Mouse (Mus musculus) intestine, postnatal 0 days (tissue): ENCODE data around the gene Krtap17-1. TPM values are rescaled to one million over a fixed set of nuclear protein-coding genes. Genes with fewer than 3 reads are reported as not detected.

Experiments used
- ATAC-seq: fragments of 200-750 bp; cut with Nextera tagmentation; 2 replicates; pipeline ENCODE4 v1.8.0; 2017; ENCODE audit warnings: mild to moderate bottlenecking, moderate TSS enrichment, moderate library complexity
- H3K27ac ChIP-seq: fragments of 300-500 bp; sonication (generic); 2 replicates; pipeline ENCODE4 v1.5.1; 2014; ENCODE audit warnings: mild to moderate bottlenecking, low read depth, low read length, moderate library complexity
- H3K27me3 ChIP-seq: fragments of 300-500 bp; sonication (generic); replicated peaks from 2 replicates; pipeline ENCODE4 v1.6.1; 2014; ENCODE audit warnings: low read length, mixed read lengths; ENCODE audit not compliant: control insufficient read depth, insufficient read depth
- H3K36me3 ChIP-seq: fragments of 300-500 bp; sonication (generic); 2 replicates; pipeline ENCODE4 v1.6.1; 2014; ENCODE audit warnings: mild to moderate bottlenecking, moderate library complexity; ENCODE audit not compliant: control insufficient read depth, insufficient read depth
- H3K4me1 ChIP-seq: fragments of 300-500 bp; sonication (generic); replicated peaks from 2 replicates; pipeline ENCODE4 v1.6.1; 2014; ENCODE audit warnings: antibody characterized with exemption, low read length, mixed read lengths; ENCODE audit not compliant: control insufficient read depth, insufficient read depth
- H3K4me2 ChIP-seq: fragments of 300-500 bp; sonication (generic); replicated peaks from 2 replicates; pipeline ENCODE4 v1.6.1; 2014; ENCODE audit warnings: low read depth, mild to moderate bottlenecking, moderate library complexity
- H3K4me3 ChIP-seq: fragments of 300-500 bp; sonication (generic); 2 replicates; pipeline ENCODE4 v1.5.1; 2014; ENCODE audit warnings: low read depth, low read length
- H3K9ac ChIP-seq: fragments of 300-500 bp; sonication (generic); 2 replicates; pipeline ENCODE4 v1.6.1; 2014; ENCODE audit warnings: mild to moderate bottlenecking, low read depth, low read length
- H3K9me3 ChIP-seq: fragments of 300-500 bp; sonication (generic); 2 replicates; pipeline ENCODE4 v1.6.1; 2016; ENCODE audit warnings: mixed run types; ENCODE audit not compliant: control insufficient read depth
- CTCF ChIP-seq: sonication (generic); IDR thresholded peaks from 2 replicates; pipeline ENCODE4 v1.5.1; 2016; ENCODE audit warnings: low read depth, mild to moderate bottlenecking, control low read depth, antibody characterized with exemption, moderate library complexity
- WGBS: fragments of 180-500 bp; shearing (Covaris S2); extraction: QIAGEN DNeasy Blood & Tissue Kit; methylation state at CpG from one replicate; pipeline ENCODE4 v1.1.7; 2014; 5-methylcytosine and 5-hydroxymethylcytosine counted together
- polyA plus RNA-seq: library from polyadenylated mRNA; unstranded; fragments of >200 nt; fragmentation: Nextera tagmentation; extraction: Ambion mirVana; gene quantifications from 2 replicates; pipeline ENCODE4 v1.2.1, GENCODE M21; 2015

Gene Krtap17-1
- polyA plus RNA-seq, result 0.16 TPM in 1 of 2 replicates, not detected in the other

DNA sequence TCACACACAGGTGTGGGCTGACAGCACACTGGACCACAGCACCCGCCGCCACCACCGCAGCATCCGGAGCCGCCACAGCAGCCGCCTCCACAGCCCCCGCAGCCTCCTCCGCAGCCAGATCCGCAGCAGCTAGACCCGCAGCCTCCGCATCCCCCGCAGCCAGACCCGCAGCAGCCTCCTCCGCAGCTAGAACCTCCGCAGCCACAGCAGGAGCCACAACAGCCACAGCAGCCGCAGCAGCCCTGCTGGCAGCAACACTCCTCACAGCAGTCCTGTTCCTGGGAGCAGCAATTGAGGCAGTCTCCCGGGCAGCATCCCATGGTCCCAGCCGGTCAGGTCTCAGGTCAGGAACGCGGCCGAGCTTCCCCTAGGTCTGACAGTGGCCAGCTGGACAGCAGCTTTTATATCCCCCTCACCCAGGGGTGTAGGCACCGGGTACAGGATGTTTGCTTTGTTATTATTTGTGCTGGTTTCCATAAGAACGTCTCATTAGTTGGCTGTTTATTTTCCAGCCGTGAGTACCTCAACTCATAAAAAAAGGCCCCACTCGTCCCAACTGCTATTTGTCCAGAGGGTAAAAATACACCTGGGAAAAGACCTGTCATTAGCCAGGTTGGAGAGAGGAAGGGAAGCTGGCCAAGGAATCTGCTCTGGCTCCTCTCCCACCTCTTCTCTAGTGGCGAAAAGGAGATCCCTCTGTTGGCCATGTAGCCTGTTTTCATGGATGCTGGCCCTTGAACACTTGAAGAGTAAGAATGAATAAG lies at the start of gene Krtap17-1:
Gene Krtap17-1, minus strand, starts transcription at position 375 of the 764 bp plus-strand sequence.
- 13% methylated on average over 26 of the region's 26 CpGs for WGBS
- no peak within 1 kb of the TSS for H3K4me2 ChIP-seq

DNA sequence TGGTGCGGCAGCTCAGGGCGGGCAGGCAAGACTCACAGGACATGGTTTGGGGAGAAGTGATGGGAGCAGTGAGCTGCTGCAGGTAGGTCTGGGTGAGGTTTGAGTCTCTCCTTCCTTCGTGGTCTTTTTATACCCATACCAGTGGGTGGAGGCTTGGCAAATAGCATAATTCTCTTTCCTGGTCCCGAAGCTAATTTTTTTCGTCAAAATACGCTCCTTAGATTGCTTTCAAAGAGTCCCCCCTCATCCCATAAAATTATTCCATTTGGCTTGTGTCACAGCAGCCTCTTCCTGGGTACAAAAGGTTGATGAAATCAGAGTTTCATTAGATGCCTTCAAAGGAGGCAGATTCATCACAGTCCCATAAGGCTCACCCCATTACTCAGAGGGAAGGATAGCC lies 47.7 kb upstream of the Krtap17-1 start, which contains the start of gene Krt34:
Gene Krt34, minus strand, starts transcription at position 101 of the 400 bp plus-strand sequence.
- Histone ChIP-seq H3K4me3 (no peak within 1 kb of the TSS), H3K4me1 (0 out of 2 replicates have a peak, but pooled peaks cover under 1% of the 10 kb centered on the region), H3K9ac (no peak within 1 kb of the TSS), H3K4me2 (no peak within 1 kb of the TSS), H3K36me3 (no peaks in the 10 kb centered on the region), H3K27ac (no peak within 1 kb of the TSS), H3K27me3 (no peaks in the 10 kb centered on the region; the same call in 1 of the 2 replicates), H3K9me3 (no peaks in the 10 kb centered on the region)
- WGBS, result 90% methylated on average over 6 of the region's 6 CpGs
- no peak for TF ChIP-seq CTCF
- no peak for ATAC-seq

More for the DNA sequence above, at the start of gene Krtap17-1:
- no peaks in the 10 kb centered on the region for H3K9me3 ChIP-seq
- H3K9ac ChIP-seq, result no peak within 1 kb of the TSS
- no peak within 1 kb of the TSS for H3K27ac ChIP-seq
- TF ChIP-seq CTCF, result no peak
- H3K4me1 ChIP-seq, result no peaks in the 10 kb centered on the region
- peaks cover 15% of the 10 kb centered on the region; the same call in 1 of the 2 replicates for H3K27me3 ChIP-seq
- no peaks in the 10 kb centered on the region for H3K36me3 ChIP-seq
- no peak for ATAC-seq
- no peak within 1 kb of the TSS for H3K4me3 ChIP-seq

- H3K4me2 ChIP-seq, result no peak within 1 kb of the TSS
- no peak for TF ChIP-seq CTCF
- H3K9ac ChIP-seq, result no peak within 1 kb of the TSS
- H3K4me1 ChIP-seq, result no peaks in the 10 kb centered on the region
- ATAC-seq, result no peak
- H3K4me3 ChIP-seq, result no peak within 1 kb of the TSS
- no peaks in the 10 kb centered on the region for H3K27me3 ChIP-seq
- no peak within 1 kb of the TSS for H3K27ac ChIP-seq
- no peaks in the 10 kb centered on the region for H3K36me3 ChIP-seq
- H3K9me3 ChIP-seq, result no peaks in the 10 kb centered on the region
- WGBS, result 81% methylated on average over 6 of the region's 6 CpGs
Measured at GRCm38 (mm10) chr11:100029768-100030167, 36.0 kb upstream of the Krtap17-1 start, which contains the start of gene Krt33b. Gene Krt33b, minus strand, starts transcription at chr11:100029868.

- 73% methylated on average over 5 of the region's 5 CpGs for WGBS
- H3K4me3 ChIP-seq, result no peak overlapping the region
- TF ChIP-seq CTCF, result no peak
- no peaks in the 10 kb centered on the region for H3K36me3 ChIP-seq
- no peak overlapping the region for H3K27ac ChIP-seq
- H3K27me3 ChIP-seq, result no peaks in the 10 kb centered on the region
- no peak for ATAC-seq
- no peak overlapping the region for H3K9ac ChIP-seq
- H3K9me3 ChIP-seq, result no peaks in the 10 kb centered on the region
- H3K4me2 ChIP-seq, result no peak overlapping the region
- H3K4me1 ChIP-seq, result no peaks in the 10 kb centered on the region
Measured at GRCm38 (mm10) chr11:100021438-100021837, 27.6 kb upstream of the Krtap17-1 start.

DNA sequence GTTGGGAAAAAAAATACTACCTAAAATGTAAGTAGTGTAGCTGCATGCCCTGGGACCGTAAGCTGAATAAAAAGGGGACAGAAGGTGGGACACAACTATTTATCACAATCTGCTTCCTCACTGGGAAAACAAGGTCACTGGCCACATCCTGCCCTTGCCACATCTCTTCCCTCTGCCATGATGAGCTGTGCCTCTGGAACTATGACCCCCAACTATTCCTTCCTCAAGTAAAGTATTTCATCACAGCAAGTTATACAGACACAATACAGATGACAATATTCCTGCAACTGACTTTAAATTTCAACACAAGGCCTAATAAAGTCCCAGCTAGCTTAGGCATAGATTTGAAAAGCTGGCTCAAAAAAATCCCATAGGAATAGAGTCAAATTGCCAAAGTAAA lies 25.7 kb upstream of the Krtap17-1 start:
- H3K27ac ChIP-seq, result no peak overlapping the region
- no peaks in the 10 kb centered on the region for H3K36me3 ChIP-seq
- H3K27me3 ChIP-seq, result no peaks in the 10 kb centered on the region
- TF ChIP-seq CTCF, result no peak
- no peak for ATAC-seq
- WGBS, result 83% methylated on average over 1 of the region's 1 CpGs
- no peaks in the 10 kb centered on the region for H3K4me1 ChIP-seq
- no peak overlapping the region for H3K9ac ChIP-seq
- no peaks in the 10 kb centered on the region for H3K9me3 ChIP-seq
- H3K4me3 ChIP-seq, result no peak overlapping the region
- H3K4me2 ChIP-seq, result no peak overlapping the region

DNA sequence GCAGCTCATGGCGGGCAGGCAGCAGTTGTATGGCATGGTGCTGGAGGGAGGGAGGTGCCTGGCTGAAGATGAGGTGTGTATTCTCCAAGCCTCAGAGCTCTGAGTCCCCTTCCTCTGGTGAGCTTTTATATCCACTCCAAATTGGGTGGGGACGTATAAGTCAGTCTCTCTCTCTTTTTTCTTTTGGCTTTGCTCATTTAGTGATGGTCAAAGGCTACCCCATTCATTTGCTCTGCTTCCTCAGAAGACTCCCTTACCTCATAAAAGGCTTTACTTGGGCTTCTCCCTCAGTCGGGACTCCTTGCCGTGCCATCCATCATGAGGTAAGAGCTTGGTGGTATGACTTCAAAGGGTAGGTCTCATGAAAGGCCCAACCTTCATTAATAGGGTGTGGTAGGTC lies 22.3 kb upstream of the Krtap17-1 start, which contains the start of gene Krt33a:
Gene Krt33a, minus strand, starts transcription at position 101 of the 400 bp plus-strand sequence.
- no peak within 1 kb of the TSS for H3K27ac ChIP-seq
- H3K4me2 ChIP-seq, result no peak within 1 kb of the TSS

More for the DNA sequence above, 22.3 kb upstream of the Krtap17-1 start, which contains the start of gene Krt33a:
- no peak within 1 kb of the TSS for H3K4me3 ChIP-seq
- WGBS, result 62% methylated on average over 4 of the region's 4 CpGs
- H3K27me3 ChIP-seq, result no peaks in the 10 kb centered on the region
- no peak within 1 kb of the TSS for H3K9ac ChIP-seq
- TF ChIP-seq CTCF, result no peak
- no peaks in the 10 kb centered on the region for H3K9me3 ChIP-seq
- no peaks in the 10 kb centered on the region for H3K36me3 ChIP-seq
- no peak for ATAC-seq
- H3K4me1 ChIP-seq, result no peaks in the 10 kb centered on the region
